Mouse (Mus musculus) mesoderm, embryonic 11.5 days (tissue): ENCODE results near the gene Slc24a2.

Experiments used
- DNase-seq: peaks from one replicate; pipeline ENCODE4 v3.0.0-alpha.2; 2012; ENCODE audit warnings: low read depth, low spot score

The Slc24a2 gene

DNA sequence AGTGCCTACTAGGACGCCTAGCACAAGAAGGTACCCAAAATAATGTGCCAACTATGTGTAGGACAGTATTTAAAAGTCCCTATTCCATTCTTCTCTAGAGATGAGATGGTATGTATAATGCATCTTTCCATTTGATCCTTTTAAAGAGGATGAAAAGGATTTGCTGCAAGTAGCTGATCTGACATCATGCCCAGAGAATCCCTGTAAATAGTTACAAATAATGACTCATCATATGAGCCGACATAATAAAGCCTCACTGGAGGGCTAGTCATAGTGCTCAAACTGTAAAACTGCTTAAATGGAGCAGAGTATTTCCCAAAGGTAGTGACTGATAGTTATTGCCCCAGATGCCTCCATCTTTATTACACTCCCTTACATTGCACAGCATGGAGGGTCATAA, 183.1 kb downstream of the Slc24a2 start:
- no peak for DNase-seq

GRCm38 (mm10) chr4:87043296-87043695, 187.0 kb downstream of the Slc24a2 start:
- DNase-seq: no peak

GRCm38 (mm10) chr4:87041412-87041997, 188.8 kb downstream of the Slc24a2 start:
- DNase-seq: no peak

- DNase-seq: no peak
Observed at GRCm38 (mm10) chr4:87037592-87037991, 192.7 kb downstream of the Slc24a2 start.

DNA sequence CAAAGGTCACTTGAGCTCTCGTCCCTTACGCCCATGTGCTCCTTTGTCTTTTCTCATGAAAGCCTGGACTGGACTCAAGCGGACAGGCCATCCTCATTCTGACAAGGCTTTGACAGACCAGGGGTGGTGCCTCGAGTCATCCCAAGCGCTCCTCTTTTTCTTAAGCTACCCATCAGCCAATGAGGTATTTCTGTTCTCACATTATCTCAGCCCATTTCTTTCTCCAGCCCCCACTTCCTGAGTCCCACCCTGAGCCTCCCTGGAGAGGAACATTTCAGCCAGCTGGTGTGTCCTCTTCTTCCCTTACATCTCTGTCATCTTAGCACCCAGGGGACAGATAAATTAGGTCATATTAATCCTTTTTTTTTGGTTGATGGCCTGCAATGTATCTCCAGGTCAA, 193.8 kb downstream of the Slc24a2 start:
- no peak for DNase-seq

GRCm38 (mm10) chr4:87035701-87036100, 194.6 kb downstream of the Slc24a2 start:
- DNase-seq: no peak

- DNase-seq: no peak
Observed at GRCm38 (mm10) chr4:87032632-87033031, 197.6 kb downstream of the Slc24a2 start.

GRCm38 (mm10) chr4:87031076-87031475, 199.2 kb downstream of the Slc24a2 start:
- no peak for DNase-seq

DNA sequence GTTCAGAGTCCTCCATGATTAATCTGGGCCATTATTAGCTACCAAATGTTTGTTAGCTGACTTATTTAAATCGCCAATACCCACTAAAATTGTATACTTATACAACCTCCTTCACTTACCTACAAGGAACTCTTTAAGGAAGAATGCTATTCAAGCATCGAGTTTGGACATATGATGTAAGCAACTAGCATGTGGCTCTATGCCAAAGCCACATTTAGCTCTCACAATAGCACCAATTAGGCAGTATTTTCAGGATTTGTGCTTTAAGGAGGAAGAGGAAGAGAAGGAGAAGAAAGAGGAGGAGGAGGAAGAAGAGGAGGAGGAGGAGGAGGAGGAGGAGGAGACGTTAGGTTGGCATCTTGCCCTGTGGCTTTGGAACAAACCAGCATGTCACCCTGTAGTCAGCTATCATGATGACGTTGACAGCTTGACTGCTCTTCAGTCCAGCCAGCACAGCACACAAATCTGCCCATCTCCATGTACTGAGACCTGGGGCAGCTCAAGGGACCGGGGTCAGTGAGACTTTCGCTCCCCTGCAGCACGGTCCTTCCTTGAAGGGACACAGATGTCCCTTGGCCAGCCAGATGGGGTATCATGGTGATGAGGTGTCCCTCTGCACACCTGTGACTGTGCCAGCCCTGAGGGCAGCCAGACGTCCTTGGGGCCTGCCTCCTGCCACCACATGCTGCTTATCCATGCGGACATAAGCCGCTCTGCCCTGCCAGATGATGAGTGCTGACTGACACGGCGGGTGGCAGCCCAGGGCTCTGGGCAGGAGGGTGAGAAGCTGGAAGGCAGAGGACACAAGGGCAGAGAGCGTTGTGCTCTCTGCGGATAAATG, 203.7 kb downstream of the Slc24a2 start:
- DNase-seq: no peak

DNA sequence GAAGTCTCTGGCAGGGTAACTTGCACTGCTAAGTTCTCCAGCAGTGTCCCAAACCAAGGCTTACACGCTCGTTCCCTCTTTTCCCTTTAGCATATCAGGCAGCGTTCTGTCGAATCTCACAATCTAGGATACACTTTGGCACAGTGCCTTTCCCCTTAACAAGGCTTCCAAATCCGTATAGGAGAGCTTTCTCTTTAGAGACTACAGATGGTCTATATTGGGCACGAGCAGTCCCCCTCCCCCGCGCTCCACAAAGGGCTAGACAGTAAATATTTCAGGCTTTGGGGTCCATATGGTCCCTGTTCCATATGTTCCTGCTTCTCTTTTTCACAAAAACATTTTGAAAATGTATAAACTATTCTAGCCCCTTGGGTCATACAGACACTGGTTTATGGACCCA, 205.7 kb downstream of the Slc24a2 start:
- no peak for DNase-seq

DNA sequence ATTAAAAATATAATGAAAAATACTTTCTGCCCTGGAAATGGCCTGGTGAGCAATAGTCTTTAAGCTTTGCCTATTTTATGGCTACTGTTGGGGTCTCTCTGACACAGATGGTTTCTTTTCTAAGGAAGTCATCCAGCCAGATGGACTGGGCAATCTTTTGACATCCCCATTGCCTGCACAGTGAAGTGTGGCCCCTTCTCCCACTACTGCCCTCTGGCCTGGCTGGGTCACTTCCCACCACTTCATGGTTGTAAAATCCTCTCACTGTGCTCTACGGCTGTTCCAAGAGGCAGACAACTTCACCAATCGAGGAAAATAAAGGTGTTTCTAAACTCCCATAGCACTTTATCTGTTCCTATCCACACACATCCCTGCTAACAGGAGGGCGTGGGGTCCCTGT, 208.7 kb downstream of the Slc24a2 start:
- no peak for DNase-seq

DNA sequence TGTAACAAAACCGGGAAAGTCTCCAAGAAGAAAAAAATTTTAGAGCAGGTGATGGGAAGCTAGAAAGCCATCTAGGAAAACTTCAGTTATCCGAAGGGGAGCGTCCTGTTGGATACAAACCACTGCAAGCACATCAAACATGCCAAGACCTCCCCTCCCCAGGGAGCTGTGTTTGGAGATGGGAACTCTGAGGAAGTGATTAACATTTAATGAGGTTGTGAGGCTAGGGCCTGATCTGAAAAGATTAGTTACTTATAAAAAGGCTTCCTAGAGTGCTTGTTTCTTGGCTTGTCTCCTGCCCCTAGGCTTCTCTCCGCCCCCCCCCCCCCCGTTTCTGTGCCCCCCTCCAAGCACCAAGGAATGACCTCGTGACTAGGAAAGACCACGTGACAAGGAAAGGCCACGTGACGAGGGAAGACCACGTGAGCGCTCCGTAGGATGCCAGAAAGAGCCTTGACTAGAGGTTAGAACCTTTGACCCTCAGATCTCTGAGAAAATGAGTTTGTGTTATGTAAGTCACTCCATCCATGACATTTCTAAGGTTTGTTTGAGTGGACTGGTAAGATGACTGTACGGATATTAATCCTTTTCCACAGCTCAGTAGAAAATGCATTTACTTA, 210.7 kb downstream of the Slc24a2 start:
- DNase-seq: no peak

DNA sequence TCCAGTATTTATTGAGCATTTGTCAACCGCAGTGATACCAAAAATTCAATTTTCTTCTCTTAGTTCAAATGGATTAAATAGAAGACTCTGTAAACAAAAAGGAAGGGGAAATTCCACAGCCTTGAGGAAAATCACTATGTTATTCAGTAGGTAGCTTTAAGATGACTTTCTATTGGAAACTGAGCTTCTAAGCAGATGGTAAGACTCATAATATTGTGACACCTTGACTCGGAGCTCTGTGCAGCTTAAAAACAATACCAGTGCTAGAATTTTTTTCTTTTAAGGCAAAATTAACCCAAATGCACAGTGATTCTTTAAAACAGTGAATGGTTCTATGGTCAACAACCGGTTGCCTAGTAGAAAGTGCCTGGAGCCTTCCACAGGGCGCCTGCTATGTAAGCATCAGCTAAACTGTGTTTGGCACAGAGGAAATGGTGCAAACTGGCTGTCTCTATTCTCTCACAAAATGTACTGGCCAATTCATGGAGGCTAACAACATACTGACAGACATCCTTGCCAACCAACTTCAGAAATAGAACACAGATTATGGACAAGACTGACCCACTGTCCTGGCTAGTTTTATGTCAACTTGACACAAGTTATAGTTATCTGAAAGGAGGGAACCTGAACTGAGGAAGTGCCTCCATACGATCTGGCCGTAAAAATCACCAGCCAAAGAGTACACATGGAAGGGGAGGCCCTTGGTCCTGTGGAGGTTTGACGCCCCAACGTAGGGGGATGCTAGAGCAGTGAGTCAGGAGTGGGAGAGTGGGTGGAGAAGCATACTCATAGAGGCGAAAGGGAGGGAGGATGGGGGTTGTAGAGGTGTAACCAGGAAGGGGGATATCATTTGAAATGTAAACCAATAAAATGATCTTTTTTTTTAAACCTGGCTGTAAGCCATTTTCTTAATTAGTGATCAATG, 211.9 kb downstream of the Slc24a2 start:
- no peak for DNase-seq

- DNase-seq: no peak
Observed at GRCm38 (mm10) chr4:87017464-87017863, 212.8 kb downstream of the Slc24a2 start.

DNA sequence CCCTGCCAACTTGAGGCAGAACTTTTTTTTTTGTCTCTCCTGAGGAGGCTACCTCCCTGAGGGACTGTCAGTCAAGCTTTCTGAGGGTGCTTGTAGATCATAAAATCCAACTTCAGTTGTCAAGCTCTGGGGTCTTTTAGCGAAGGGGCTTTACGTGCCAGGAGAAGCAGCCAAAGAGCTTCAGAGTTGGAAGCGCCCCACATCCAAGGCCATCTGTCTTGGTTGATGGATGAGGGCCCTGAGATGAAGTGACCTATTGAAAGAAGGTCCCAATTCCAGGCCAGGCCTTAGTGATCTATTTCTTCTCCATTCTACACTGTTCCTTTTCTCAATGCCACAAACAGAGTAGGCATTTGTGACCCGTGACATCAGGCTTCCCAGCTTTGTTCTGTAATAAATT, 214.5 kb downstream of the Slc24a2 start:
- no peak for DNase-seq

- DNase-seq: no peak
Observed at GRCm38 (mm10) chr4:87013721-87014620, 216.3 kb downstream of the Slc24a2 start.

- no peak for DNase-seq
Observed at GRCm38 (mm10) chr4:86992470-86992869, 237.8 kb downstream of the Slc24a2 start.

DNA sequence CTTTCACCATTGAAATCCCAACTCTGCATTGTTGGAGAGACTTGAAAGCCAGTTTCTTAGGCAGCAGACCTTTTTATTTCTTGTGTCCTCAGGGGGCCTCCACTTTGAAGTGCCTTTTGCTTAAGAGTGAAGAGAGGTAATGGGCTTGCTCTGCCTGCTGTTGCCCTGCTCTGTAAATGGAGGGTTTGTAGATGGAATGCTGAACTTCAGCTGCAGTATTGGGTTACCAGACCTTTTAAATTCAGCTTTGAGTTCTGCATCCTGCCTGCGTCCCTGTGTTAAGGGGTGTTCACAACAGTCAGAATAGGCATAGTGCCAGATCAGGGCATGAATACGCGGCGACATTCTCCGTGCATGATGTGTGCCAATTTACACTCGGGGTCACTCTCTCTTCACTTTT, 241.0 kb downstream of the Slc24a2 start:
- peak; percentile 68 for DNase-seq

- DNase-seq: no peak
Observed at GRCm38 (mm10) chr4:86987846-86988245, 242.4 kb downstream of the Slc24a2 start.

GRCm38 (mm10) chr4:86977272-86977671, 253.0 kb downstream of the Slc24a2 start:
- no peak for DNase-seq
